Mouse (Mus musculus): Measurements from ENCODE around the gene Rpl19.

Gene Rpl19

GRCm38 (mm10) chr11:98073442-98073841 is 46.9 kb downstream of the Rpl19 start:
- in situ Hi-C loops (cut with MboI; ENCODE audit: low pct_unique_long_range_greater_than_20kb in 1 of 2, low sequenced_read_pairs in 2 of 2, unreplicated experiment in 1 of 2): no loop called here

- in situ Hi-C loops (cut with MboI; ENCODE audit: low pct_unique_long_range_greater_than_20kb in 1 of 2, low sequenced_read_pairs in 2 of 2, unreplicated experiment in 1 of 2): no loop called here
Observed at GRCm38 (mm10) chr11:98075195-98075808, 48.8 kb downstream of the Rpl19 start.

- in situ Hi-C loops (cut with MboI; ENCODE audit: low pct_unique_long_range_greater_than_20kb in 1 of 2, low sequenced_read_pairs in 2 of 2, unreplicated experiment in 1 of 2): no loop called here
Observed at GRCm38 (mm10) chr11:98077086-98077485, 50.6 kb downstream of the Rpl19 start.
